Mouse (Mus musculus) limb, embryonic 15.5 days (tissue): ENCODE measurements around the gene Sptlc2. TPM values are rescaled to one million over a fixed set of nuclear protein-coding genes. Genes with fewer than 3 reads are reported as not detected.

Experiments used
- ATAC-seq: fragments of 200-750 bp; cut with Nextera tagmentation; 2 replicates; pipeline ENCODE4 v1.8.0; 2017; ENCODE audit warnings: low read depth, moderate TSS enrichment; ENCODE audit not compliant: insufficient number of reproducible peaks, low FRiP score, low TSS enrichment
- H3K27ac ChIP-seq: fragments of 300-500 bp; sonication (generic); 2 replicates; pipeline ENCODE4 v1.5.1; 2015; ENCODE audit warnings: moderate library complexity, mild to moderate bottlenecking, inconsistent platforms
- H3K27me3 ChIP-seq: fragments of 300-500 bp; sonication (generic); 2 replicates; pipeline ENCODE4 v1.6.1; 2015; ENCODE audit warnings: inconsistent platforms
- H3K36me3 ChIP-seq: fragments of 300-500 bp; sonication (generic); 2 replicates; pipeline ENCODE4 v1.6.1; 2015; ENCODE audit warnings: inconsistent platforms
- H3K4me1 ChIP-seq: fragments of 300-500 bp; sonication (generic); 2 replicates; pipeline ENCODE4 v1.6.1; 2015; ENCODE audit warnings: inconsistent platforms
- H3K4me2 ChIP-seq: fragments of 300-500 bp; sonication (generic); 2 replicates; pipeline ENCODE4 v1.6.1; 2015; ENCODE audit warnings: mild to moderate bottlenecking, inconsistent platforms
- H3K4me3 ChIP-seq: fragments of 300-500 bp; sonication (generic); 2 replicates; pipeline ENCODE4 v1.5.1; 2015; ENCODE audit warnings: mild to moderate bottlenecking, inconsistent platforms
- H3K9ac ChIP-seq: fragments of 300-500 bp; sonication (generic); 2 replicates; pipeline ENCODE4 v1.6.1; 2015; ENCODE audit warnings: inconsistent platforms
- H3K9me3 ChIP-seq: fragments of 300-500 bp; sonication (generic); 2 replicates; pipeline ENCODE4 v1.6.1; 2016; ENCODE audit warnings: inconsistent platforms
- WGBS: fragments of 180-500 bp; shearing (Covaris S2); methylation state at CpG from one replicate; pipeline ENCODE4 v1.1.7; 2015; 5-methylcytosine and 5-hydroxymethylcytosine counted together
- polyA plus RNA-seq: library from polyadenylated mRNA; unstranded; fragments of >200 nt; fragmentation: Nextera tagmentation; extraction: Ambion mirVana; gene quantifications from 2 replicates; pipeline ENCODE4 v1.2.1, GENCODE M21; 2015

Gene Sptlc2
- polyA plus RNA-seq, 1 experiment from 2014 or later: 83.7 TPM

GRCm38 (mm10) chr12:87413179-87413790, 25.1 kb upstream of the Sptlc2 start:
- Histone ChIP-seq H3K36me3 (no peaks in the 10 kb centered on the region), H3K9ac (no peak overlapping the region), H3K27me3 (no peaks in the 10 kb centered on the region), H3K9me3 (no peaks in the 10 kb centered on the region), H3K4me2 (no peak overlapping the region), H3K27ac (no peak overlapping the region), H3K4me3 (no peak overlapping the region), H3K4me1 (no peaks in the 10 kb centered on the region; the same call in 1 of the 2 replicates)
- 18% methylated on average over 4 of the region's 4 CpGs for WGBS
- ATAC-seq: no peak

- ATAC-seq: no peak
- Histone ChIP-seq H3K36me3 (no peaks in the 10 kb centered on the region), H3K27ac (no peak overlapping the region), H3K9ac (no peak overlapping the region), H3K4me2 (no peak overlapping the region), H3K4me1 (peaks cover 5% of the 10 kb centered on the region), H3K4me3 (no peak overlapping the region), H3K27me3 (no peaks in the 10 kb centered on the region), H3K9me3 (no peaks in the 10 kb centered on the region)
- 35% methylated on average over 7 of the region's 7 CpGs for WGBS
Measured at GRCm38 (mm10) chr12:87410999-87411398, 22.8 kb upstream of the Sptlc2 start.

- peaks cover 5% of the 10 kb centered on the region for H3K4me1 ChIP-seq
- no peak overlapping the region for H3K9ac ChIP-seq
- H3K27me3 ChIP-seq: no peaks in the 10 kb centered on the region
- no peaks in the 10 kb centered on the region for H3K9me3 ChIP-seq
- ATAC-seq: no peak
- WGBS: 82% methylated on average over 4 of the region's 4 CpGs
- H3K4me3 ChIP-seq: no peak overlapping the region
- no peaks in the 10 kb centered on the region for H3K36me3 ChIP-seq
- no peak overlapping the region for H3K4me2 ChIP-seq
- no peak overlapping the region for H3K27ac ChIP-seq
Measured at GRCm38 (mm10) chr12:87409123-87409522, 21.0 kb upstream of the Sptlc2 start.

- H3K4me1 ChIP-seq: peaks cover 5% of the 10 kb centered on the region
- ATAC-seq: no peak
- H3K27ac ChIP-seq: no peak overlapping the region
- no peaks in the 10 kb centered on the region for H3K9me3 ChIP-seq
- H3K9ac ChIP-seq: no peak overlapping the region
- no peaks in the 10 kb centered on the region for H3K36me3 ChIP-seq
- H3K4me2 ChIP-seq: peak overlapping the region; percentile 10; the same call in 1 of the 2 replicates
- 33% methylated on average over 21 of the region's 21 CpGs for WGBS
- no peaks in the 10 kb centered on the region for H3K27me3 ChIP-seq
- H3K4me3 ChIP-seq: no peak overlapping the region; the same call in 1 of the 2 replicates
Measured at GRCm38 (mm10) chr12:87407869-87408605, 19.9 kb upstream of the Sptlc2 start.

- no peaks in the 10 kb centered on the region for H3K9me3 ChIP-seq
- no peak for ATAC-seq
Measured at GRCm38 (mm10) chr12:87405721-87406120, 17.6 kb upstream of the Sptlc2 start.

GRCm38 (mm10) chr12:87405165-87405564, 17.0 kb upstream of the Sptlc2 start:
- H3K27ac ChIP-seq: no peak overlapping the region
- ATAC-seq: no peak
- 82% methylated on average over 4 of the region's 4 CpGs for WGBS

More at GRCm38 (mm10) chr12:87405721-87406120, 17.6 kb upstream of the Sptlc2 start:
- Histone ChIP-seq H3K4me1 (peaks cover 5% of the 10 kb centered on the region; the same call in 1 of the 2 replicates), H3K4me2 (no peak overlapping the region), H3K4me3 (no peak overlapping the region), H3K27me3 (no peaks in the 10 kb centered on the region), H3K9ac (no peak overlapping the region), H3K36me3 (no peaks in the 10 kb centered on the region), H3K27ac (no peak overlapping the region)
- WGBS: 62% methylated on average over 3 of the region's 3 CpGs

GRCm38 (mm10) chr12:87401883-87402282, 13.7 kb upstream of the Sptlc2 start:
- no peak overlapping the region for H3K9ac ChIP-seq
- H3K4me2 ChIP-seq: no peak overlapping the region
- whole genome bisulfite sequencing: 45% methylated on average over 6 of the region's 6 CpGs
- no peaks in the 10 kb centered on the region for H3K9me3 ChIP-seq
- no peak for ATAC-seq
- H3K27ac ChIP-seq: no peak overlapping the region
- H3K36me3 ChIP-seq: no peaks in the 10 kb centered on the region
- H3K4me3 ChIP-seq: no peak overlapping the region
- H3K4me1 ChIP-seq: no peaks in the 10 kb centered on the region
- H3K27me3 ChIP-seq: no peaks in the 10 kb centered on the region

More at GRCm38 (mm10) chr12:87405165-87405564, 17.0 kb upstream of the Sptlc2 start:
- Histone ChIP-seq H3K36me3 (no peaks in the 10 kb centered on the region), H3K27me3 (no peaks in the 10 kb centered on the region), H3K4me2 (no peak overlapping the region), H3K4me1 (peaks cover 5% of the 10 kb centered on the region; the same call in 1 of the 2 replicates), H3K9ac (no peak overlapping the region), H3K9me3 (no peaks in the 10 kb centered on the region), H3K4me3 (no peak overlapping the region)

- H3K4me3 ChIP-seq: no peak overlapping the region
- no peaks in the 10 kb centered on the region for H3K9me3 ChIP-seq
- H3K27me3 ChIP-seq: no peaks in the 10 kb centered on the region
- H3K36me3 ChIP-seq: no peaks in the 10 kb centered on the region
- no peak for ATAC-seq
- no peak overlapping the region for H3K4me2 ChIP-seq
- H3K4me1 ChIP-seq: no peaks in the 10 kb centered on the region
- WGBS: 85% methylated on average over 10 of the region's 10 CpGs
- H3K27ac ChIP-seq: no peak overlapping the region
- H3K9ac ChIP-seq: no peak overlapping the region
Measured at GRCm38 (mm10) chr12:87399119-87399819, 11.1 kb upstream of the Sptlc2 start.

GRCm38 (mm10) chr12:87397811-87398417, 9.8 kb upstream of the Sptlc2 start:
- no peak for ATAC-seq
- 58% methylated on average over 4 of the region's 4 CpGs for WGBS

GRCm38 (mm10) chr12:87397126-87397525, 9.0 kb upstream of the Sptlc2 start:
- Histone ChIP-seq H3K4me2 (no peak overlapping the region), H3K4me1 (no peaks in the 10 kb centered on the region)

More at GRCm38 (mm10) chr12:87397811-87398417, 9.8 kb upstream of the Sptlc2 start:
- Histone ChIP-seq H3K4me3 (no peak overlapping the region), H3K9me3 (no peaks in the 10 kb centered on the region), H3K9ac (no peak overlapping the region), H3K4me1 (no peaks in the 10 kb centered on the region), H3K36me3 (no peaks in the 10 kb centered on the region), H3K27me3 (no peaks in the 10 kb centered on the region), H3K27ac (no peak overlapping the region; the same call in 1 of the 2 replicates), H3K4me2 (no peak overlapping the region)

GRCm38 (mm10) chr12:87394316-87394715, 6.2 kb upstream of the Sptlc2 start:
- no peak for ATAC-seq
- no peak overlapping the region for H3K9ac ChIP-seq
- no peaks in the 10 kb centered on the region for H3K27me3 ChIP-seq
- H3K27ac ChIP-seq: no peak overlapping the region
- no peaks in the 10 kb centered on the region for H3K36me3 ChIP-seq
- no peaks in the 10 kb centered on the region for H3K4me1 ChIP-seq
- no peaks in the 10 kb centered on the region for H3K9me3 ChIP-seq
- no peak overlapping the region for H3K4me3 ChIP-seq
- H3K4me2 ChIP-seq: no peak overlapping the region
- WGBS: 83% methylated on average over 6 of the region's 6 CpGs

More at GRCm38 (mm10) chr12:87397126-87397525, 9.0 kb upstream of the Sptlc2 start:
- ATAC-seq: no peak
- WGBS: 89% methylated on average over 4 of the region's 4 CpGs
- Histone ChIP-seq H3K27ac (no peak overlapping the region), H3K4me3 (no peak overlapping the region), H3K27me3 (no peaks in the 10 kb centered on the region), H3K9me3 (no peaks in the 10 kb centered on the region), H3K36me3 (no peaks in the 10 kb centered on the region), H3K9ac (no peak overlapping the region)
